Mouse (Mus musculus) CD4-positive, CD25-positive, alpha-beta regulatory T cell, adult 4 months (primary cell): Measurements from ENCODE around the gene Zfp334. TPM values are rescaled to one million over a fixed set of nuclear protein-coding genes. Genes with fewer than 3 reads are reported as not detected.

Experiments used
- ATAC-seq: one replicate; pipeline ENCODE4 v1.8.0; 2017
- polyA plus RNA-seq, 2 experiments: library from polyadenylated mRNA; unstranded; fragments of 100-300 nt; shearing (Covaris generic); gene quantifications; one replicate each; pipeline ENCODE4 v1.2.1; 2017

Zfp334 gene
- polyA plus RNA-seq, 2 experiments from 2014 or later: not detected

- no peak for ATAC-seq
Observed at GRCm38 (mm10) chr2:165375478-165375877, 12.6 kb downstream of the Zfp334 start.

GRCm38 (mm10) chr2:165371066-165371465, 17.0 kb downstream of the Zfp334 start:
- no peak for ATAC-seq

GRCm38 (mm10) chr2:165370348-165370747, 17.7 kb downstream of the Zfp334 start:
- ATAC-seq: no peak

GRCm38 (mm10) chr2:165368496-165368895, 19.6 kb downstream of the Zfp334 start, which contains the start of gene Zfp663:
Zfp663 (minus strand) TSS chr2:165368729.
- no peak for ATAC-seq

- ATAC-seq: no peak
Observed at GRCm38 (mm10) chr2:165367868-165368439, 20.1 kb downstream of the Zfp334 start.

- no peak for ATAC-seq
Observed at GRCm38 (mm10) chr2:165367047-165367520, 21.0 kb downstream of the Zfp334 start.

- ATAC-seq: no peak
Observed at GRCm38 (mm10) chr2:165364334-165365091, 23.5 kb downstream of the Zfp334 start.

- ATAC-seq: no peak
Observed at GRCm38 (mm10) chr2:165363282-165363681, 24.8 kb downstream of the Zfp334 start.

- no peak for ATAC-seq
Observed at GRCm38 (mm10) chr2:165360861-165361260, 27.2 kb downstream of the Zfp334 start.

- ATAC-seq: no peak
Observed at GRCm38 (mm10) chr2:165351828-165352513, 36.1 kb downstream of the Zfp334 start.

GRCm38 (mm10) chr2:165349466-165349865, 38.6 kb downstream of the Zfp334 start:
- no peak for ATAC-seq

GRCm38 (mm10) chr2:165346180-165346579, 41.9 kb downstream of the Zfp334 start:
- ATAC-seq: no peak

GRCm38 (mm10) chr2:165337191-165337590, 50.9 kb downstream of the Zfp334 start:
- no peak for ATAC-seq

GRCm38 (mm10) chr2:165332610-165333210, 55.3 kb downstream of the Zfp334 start:
- ATAC-seq: no peak

- no peak for ATAC-seq
Observed at GRCm38 (mm10) chr2:165329703-165330102, 58.4 kb downstream of the Zfp334 start.

GRCm38 (mm10) chr2:165328746-165329145, 59.3 kb downstream of the Zfp334 start:
- ATAC-seq: no peak

- ATAC-seq: no peak
Observed at GRCm38 (mm10) chr2:165327386-165327785, 60.7 kb downstream of the Zfp334 start.

- peak; percentile 98 for ATAC-seq
Observed at GRCm38 (mm10) chr2:165326304-165327190, 61.5 kb downstream of the Zfp334 start, which contains the start of gene Elmo2. Elmo2 (minus strand) TSS chr2:165326479.

GRCm38 (mm10) chr2:165325521-165326303, 62.3 kb downstream of the Zfp334 start:
- peak; percentile 0 for ATAC-seq
